ENCODE assay signal across 13 mouse cellular contexts in genomic region chr4:140616196-140616595, GRCm38 (mm10). TPM values are rescaled to one million over a fixed set of nuclear protein-coding genes. Genes with fewer than 3 reads are reported as not detected.
A peak's percentile ranks its signal among the peaks of the same experiment; 100 is the strongest.
DNase-seq lines count a peak whose midpoint lies in the region; ATAC-seq lines count a peak whose summit lies in the region.
"Had no signal": no experiment of that assay in that cellular context is flagged by ENCODE, and none has a peak within 500 bp of the region (broad histone marks: within the 10 kb centered on the region; RNA-seq: fewer than 3 reads in every experiment).

No protein-coding gene starts in this region.

- 57% methylated on average over 7 of the region's 7 CpGs for WGBS in heart, embryonic 11.5 days (ENCODE audit: insufficient replicate concordance)
- 40% methylated on average over 7 of the region's 7 CpGs for WGBS in lung, embryonic 15.5 days

- DNase-seq in heart, adult 11 months = no peak
- peak; percentile 64 for DNase-seq in 3134 (ENCODE audit: extremely low read depth, insufficient read length, low spot score)
- DNase-seq in kidney, adult 9 months = peak; percentile 44
- DNase-seq in right cerebral cortex, postnatal 14 days = no peak
- DNase-seq in thymus, adult 18-20 months = no peak
- no peak for DNase-seq in adrenal gland, postnatal 36 days
- DNase-seq: cerebellum, adult 8-10 months had no signal

- H3K4me1 ChIP-seq in heart, embryonic 11.5 days (ENCODE audit: control insufficient read depth, insufficient read depth, low read length) = peaks cover 24% of the 10 kb centered on the region
- peaks cover 42% of the 10 kb centered on the region for H3K4me1 ChIP-seq in lung, embryonic 15.5 days

- ATAC-seq in heart, embryonic 11.5 days (replicated peaks; ENCODE audit: insufficient number of reproducible peaks, low FRiP score, low TSS enrichment) = peak; percentile 21; the same call in 1 of the 2 replicates
- ATAC-seq in lung, embryonic 15.5 days (ENCODE audit: borderline replicate concordance, extremely low read depth, low FRiP score, low TSS enrichment) = no peak
- ATAC-seq: activated CD4-positive, CD25-positive, alpha-beta regulatory T cell, adult 4 months; midbrain, embryonic 16.5 days had no signal

- H3K4me3 ChIP-seq in heart, embryonic 11.5 days (ENCODE audit: low read depth, low read length) = no peak overlapping the region
- no peak overlapping the region for H3K4me3 ChIP-seq in lung, embryonic 15.5 days
- H3K4me3 ChIP-seq: neural tube, embryonic 12.5 days had no signal

- no peaks in the 10 kb centered on the region for H3K27me3 ChIP-seq in heart, embryonic 11.5 days (ENCODE audit: control insufficient read depth, insufficient read depth, low read length)
- no peaks in the 10 kb centered on the region for H3K27me3 ChIP-seq in lung, embryonic 15.5 days
- H3K27me3 ChIP-seq: neural tube, embryonic 12.5 days had no signal

- H3K9me3 ChIP-seq in heart, embryonic 11.5 days (replicated peaks; ENCODE audit: control insufficient read depth, low read length) = no peaks in the 10 kb centered on the region
- no peaks in the 10 kb centered on the region for H3K9me3 ChIP-seq in lung, embryonic 15.5 days
- H3K9me3 ChIP-seq: neural tube, embryonic 12.5 days had no signal

- H3K9ac ChIP-seq in heart, embryonic 11.5 days (ENCODE audit: low read depth, low read length) = no peak overlapping the region
- H3K9ac ChIP-seq in lung, embryonic 15.5 days = no peak overlapping the region
- H3K9ac ChIP-seq: neural tube, embryonic 12.5 days had no signal

- no peaks in the 10 kb centered on the region for H3K36me3 ChIP-seq in heart, embryonic 11.5 days (ENCODE audit: control insufficient read depth, insufficient read depth, low read length)
- 0 out of 2 replicates have a peak, but pooled peaks cover 4% of the 10 kb centered on the region for H3K36me3 ChIP-seq in lung, embryonic 15.5 days

- no peak overlapping the region for H3K4me2 ChIP-seq in heart, embryonic 11.5 days
- no peak overlapping the region for H3K4me2 ChIP-seq in lung, embryonic 15.5 days
- H3K4me2 ChIP-seq: neural tube, embryonic 12.5 days had no signal

- no peak overlapping the region for H3K27ac ChIP-seq in heart, embryonic 11.5 days (ENCODE audit: low read depth, low read length)
- H3K27ac ChIP-seq in lung, embryonic 15.5 days = 0 out of 2 replicates have a peak overlapping the region, but pooled peaks have one; percentile 68
- H3K27ac ChIP-seq: macrophage; neural tube, embryonic 12.5 days had no signal

RNA-seq across cellular contexts. Expression of gene Arhgef10l, which starts 49.6 kb away (rescaled TPM):
- 9.7 and 12.9 TPM in 2 replicates for polyA plus RNA-seq in heart, embryonic 11.5 days (2014; fragmentation: Nextera tagmentation; extraction: Ambion mirVana)
- polyA plus RNA-seq in lung, embryonic 15.5 days (2015; fragmentation: Nextera tagmentation; extraction: Ambion mirVana) = 14.8 and 16.6 TPM in 2 replicates
- 10 to 100 TPM; 11.9 to 17.7 TPM for total RNA-seq in adrenal gland, postnatal 36 days (2021)
- polyA plus RNA-seq: activated CD4-positive, CD25-positive, alpha-beta regulatory T cell, adult 4 months had no signal

Comparison
In these comparisons a context has a peak if more than half of its experiments do, and no peak if none do; other contexts are left out.
1. DNase-seq: peak in 3134 (single experiment) and kidney, adult 9 months (single experiment); none in heart, adult 11 months (single experiment), right cerebral cortex, postnatal 14 days (single experiment), thymus, adult 18-20 months (0 of 2) and adrenal gland, postnatal 36 days (0 of 2).